Mouse (Mus musculus) monocyte, adult 5-6 weeks (primary cell): ENCODE measurements around the gene Tmem151b. TPM values are rescaled to one million over a fixed set of nuclear protein-coding genes. Genes with fewer than 3 reads are reported as not detected.

Source experiments
- ATAC-seq: fragments of 153-309, 156-312 bp; replicated peaks from 2 replicates; pipeline ENCODE4 v1.8.0; 2017; ENCODE audit warnings: mild to moderate bottlenecking; ENCODE audit not compliant: low TSS enrichment, insufficient number of reproducible peaks, severe bottlenecking, poor library complexity, low FRiP score
- total RNA-seq: library from RNA; stranded (forward); fragments of 200-1000, 200-491, 200-594 nt; gene quantifications from 3 replicates; pipeline ENCODE4 v1.2.3, GENCODE M21; 2017

The Tmem151b gene
- total RNA-seq, 1 experiment from 2014 or later, result not detected

DNA sequence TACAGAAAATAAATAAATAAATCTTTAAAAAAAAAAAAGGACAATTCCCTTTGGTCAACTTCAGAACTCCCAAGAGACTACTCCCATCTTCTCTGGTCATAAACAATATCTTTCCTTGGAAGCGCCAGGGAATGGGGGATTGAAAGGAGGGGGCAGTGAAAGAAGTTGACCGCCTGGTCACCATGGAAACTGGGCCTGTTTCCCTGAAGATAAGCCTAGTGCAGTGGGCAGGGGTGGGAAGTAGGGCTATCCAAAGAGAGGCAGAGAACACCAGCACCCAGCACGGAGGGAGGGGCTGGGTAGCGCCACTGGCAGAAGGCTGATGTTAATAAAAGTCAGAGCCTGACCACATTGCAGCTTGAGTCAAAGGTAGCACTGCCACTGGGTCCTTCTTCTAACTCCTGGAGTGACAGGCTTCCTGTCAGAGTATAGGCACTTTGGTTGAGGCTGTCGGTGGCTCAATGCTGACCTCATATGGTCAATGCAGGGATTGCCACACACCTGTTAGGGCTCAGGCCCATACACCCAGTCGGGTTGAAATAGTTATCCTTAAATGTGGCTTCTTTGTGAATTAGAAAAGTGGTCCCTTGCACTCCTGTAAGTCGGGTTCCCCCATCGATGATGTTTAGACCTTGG lies 2.5 kb upstream of the Tmem151b start:
- ATAC-seq, result peak; percentile 70

GRCm38 (mm10) chr17:45551249-45551796 lies 1.8 kb upstream of the Tmem151b start:
- ATAC-seq, result no peak

GRCm38 (mm10) chr17:45550253-45550652 lies 776 bp upstream of the Tmem151b start:
- no peak for ATAC-seq

DNA sequence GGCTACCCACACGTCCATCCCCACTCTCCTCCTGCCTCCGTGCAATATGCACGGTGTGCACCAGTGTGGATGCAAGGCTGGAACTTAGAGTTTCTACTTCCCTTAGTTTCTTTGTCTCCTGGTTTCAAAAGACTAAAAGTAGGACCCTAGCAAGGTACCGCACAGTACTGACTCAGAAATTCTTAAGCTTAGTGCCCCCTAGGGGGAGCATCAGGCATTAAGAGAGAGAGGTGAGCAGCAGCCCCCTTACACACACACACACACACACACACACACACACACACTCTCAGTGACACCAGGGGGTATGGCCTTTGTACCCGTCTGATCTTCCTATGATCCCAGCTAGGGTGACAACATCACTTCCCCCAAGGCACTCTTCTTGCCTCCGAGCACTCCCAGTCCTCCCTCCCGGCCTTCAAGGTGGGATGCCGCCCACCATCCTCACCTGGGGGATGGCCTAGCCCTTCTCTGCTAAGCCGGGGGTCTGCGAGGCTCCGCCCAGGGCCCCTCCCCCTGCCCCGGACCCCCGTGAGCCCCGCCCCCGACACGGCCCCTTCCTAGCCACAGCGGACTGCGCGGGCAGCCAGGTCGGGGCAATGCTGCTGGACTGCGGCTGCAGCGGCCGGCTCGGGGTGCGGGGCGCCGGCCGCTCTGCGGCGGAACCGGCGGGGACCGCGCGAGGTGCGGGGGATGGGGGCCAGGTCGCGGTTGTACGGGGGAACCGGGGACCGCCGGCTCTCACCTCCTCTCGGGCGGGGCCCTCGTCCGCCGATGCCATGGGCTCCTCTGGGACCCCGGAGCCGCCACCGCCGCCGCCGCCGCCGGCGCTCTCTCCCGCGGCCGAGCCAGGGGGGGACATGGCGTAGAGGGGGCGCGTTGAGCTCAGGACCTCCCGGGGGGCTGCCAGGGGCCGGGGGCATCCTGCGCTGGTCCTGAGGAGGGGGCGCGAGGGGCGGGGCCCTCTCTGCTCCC lies 650 bp downstream of the Tmem151b start:
- no peak for ATAC-seq

GRCm38 (mm10) chr17:45547461-45548190 lies 1.9 kb downstream of the Tmem151b start:
- no peak for ATAC-seq

DNA sequence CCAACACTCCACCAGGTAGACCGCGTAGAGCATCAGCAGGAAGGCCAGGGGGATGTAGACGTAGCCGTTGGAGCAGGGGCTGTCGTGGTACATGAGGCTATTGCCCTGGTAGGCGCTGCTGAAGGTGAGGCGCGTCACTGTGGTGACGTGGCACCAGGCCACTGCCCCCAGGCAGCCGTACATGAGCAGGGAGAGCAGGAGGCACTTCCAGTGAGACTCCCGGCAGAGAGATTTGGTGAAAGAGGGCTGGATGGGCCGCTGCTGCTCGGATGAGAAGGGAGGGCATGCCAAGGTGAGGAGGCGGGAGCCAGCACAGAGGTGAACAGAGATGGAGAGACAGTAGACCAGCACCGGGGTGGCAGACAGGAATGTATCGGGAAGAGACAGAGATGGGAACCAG lies 2.5 kb downstream of the Tmem151b start:
- ATAC-seq, result no peak

GRCm38 (mm10) chr17:45545278-45545961 lies 4.1 kb downstream of the Tmem151b start:
- ATAC-seq, result no peak

DNA sequence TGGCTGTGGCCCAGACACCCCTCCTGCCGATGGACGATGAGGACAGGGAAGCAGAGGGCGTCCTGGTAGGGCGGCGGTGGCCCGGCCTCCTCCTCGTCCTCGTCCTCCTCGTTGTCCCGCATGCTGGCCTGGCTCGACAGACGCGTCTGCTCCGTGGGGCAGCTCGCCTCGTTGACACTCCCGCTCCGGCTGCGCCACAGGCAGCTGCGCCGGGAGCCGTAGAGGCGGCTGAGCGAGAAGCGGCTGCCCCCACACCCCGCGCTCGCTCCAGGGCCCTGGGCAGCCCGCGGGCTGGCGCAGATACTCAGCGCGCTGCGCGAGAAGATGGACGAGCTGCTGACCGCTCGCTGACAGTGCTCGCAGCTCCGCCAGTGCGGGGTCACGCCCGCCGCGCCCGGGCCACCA lies 4.6 kb downstream of the Tmem151b start:
- ATAC-seq, result no peak

DNA sequence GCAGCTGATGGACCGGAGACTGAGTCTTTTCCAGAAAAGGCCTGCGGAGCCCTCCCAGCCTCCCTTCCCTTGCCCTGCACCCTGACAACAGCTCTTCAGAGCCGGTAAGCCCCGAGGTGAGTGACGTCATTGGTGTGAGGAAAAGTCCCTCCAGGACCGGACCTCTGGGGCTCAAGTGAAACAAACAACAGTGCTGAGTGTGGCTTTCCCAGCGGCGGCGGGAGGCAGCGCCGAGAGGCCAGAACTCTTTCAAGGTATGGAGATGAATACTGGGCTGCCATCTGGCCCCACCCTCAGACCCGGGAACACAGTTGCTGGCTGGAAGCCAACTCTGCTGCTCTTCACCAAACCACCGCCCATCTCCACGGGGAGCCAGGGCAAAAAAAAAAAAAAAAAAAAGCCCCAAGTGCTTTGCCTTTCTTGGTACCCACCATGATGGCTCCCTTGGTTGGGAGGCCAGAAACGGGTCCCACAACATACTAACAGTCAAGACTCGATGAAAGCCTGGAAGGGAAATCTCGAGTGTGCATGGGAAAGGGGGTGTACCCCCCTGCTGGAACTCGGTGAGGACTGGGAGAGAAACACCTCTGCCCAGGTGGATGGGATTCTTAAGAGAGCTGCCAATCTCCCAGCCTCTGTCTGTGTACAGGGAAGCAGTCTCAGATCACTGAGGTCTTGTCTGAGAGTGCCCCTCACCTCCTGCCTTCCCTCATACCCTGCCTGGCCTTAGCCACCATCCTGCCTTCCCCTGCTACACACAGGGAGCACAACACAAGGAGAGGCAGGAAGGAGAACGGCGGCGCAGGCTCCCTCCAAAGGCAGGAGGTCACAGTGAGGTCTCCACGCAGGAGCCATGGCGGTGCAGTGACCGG lies 5.2 kb downstream of the Tmem151b start:
- no peak for ATAC-seq

DNA sequence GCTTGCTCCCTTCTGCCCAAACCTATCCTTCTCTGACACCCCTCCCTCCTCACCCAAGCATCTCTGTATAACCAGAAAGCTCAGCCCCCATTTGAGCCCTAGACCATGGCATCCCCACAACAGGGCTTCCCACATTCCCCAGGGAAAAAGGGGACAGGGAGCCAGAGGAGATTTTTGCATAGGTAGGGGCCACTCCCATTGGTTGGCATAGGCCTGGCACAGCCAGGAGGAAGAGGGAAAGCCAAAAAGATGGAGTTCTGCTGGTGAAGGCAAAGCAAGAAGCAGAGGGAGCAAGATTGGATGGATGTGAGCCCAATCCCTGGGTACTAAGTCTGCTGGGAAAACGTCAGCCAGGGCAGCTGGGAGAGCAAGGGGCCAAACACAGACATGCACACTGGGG lies 6.4 kb downstream of the Tmem151b start:
- no peak for ATAC-seq

DNA sequence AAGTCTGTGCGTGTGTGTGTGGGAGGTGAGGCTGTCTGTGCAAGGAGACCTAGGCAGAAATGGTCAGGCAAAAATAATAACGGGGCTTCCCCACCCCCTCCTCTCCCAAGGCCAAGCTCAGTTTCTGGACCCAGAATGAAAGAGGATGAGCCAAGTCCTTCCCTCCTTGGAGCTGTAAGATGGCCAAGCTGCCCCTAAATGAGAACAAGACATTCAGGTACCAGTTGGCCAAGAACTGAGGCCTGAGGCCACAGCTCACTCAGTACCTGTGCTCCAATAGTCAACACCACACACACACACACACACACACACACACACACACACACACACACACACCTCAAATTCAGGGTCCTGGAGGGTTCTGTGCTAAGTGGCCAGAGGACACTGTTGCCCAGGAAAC lies 6.8 kb downstream of the Tmem151b start:
- no peak for ATAC-seq

DNA sequence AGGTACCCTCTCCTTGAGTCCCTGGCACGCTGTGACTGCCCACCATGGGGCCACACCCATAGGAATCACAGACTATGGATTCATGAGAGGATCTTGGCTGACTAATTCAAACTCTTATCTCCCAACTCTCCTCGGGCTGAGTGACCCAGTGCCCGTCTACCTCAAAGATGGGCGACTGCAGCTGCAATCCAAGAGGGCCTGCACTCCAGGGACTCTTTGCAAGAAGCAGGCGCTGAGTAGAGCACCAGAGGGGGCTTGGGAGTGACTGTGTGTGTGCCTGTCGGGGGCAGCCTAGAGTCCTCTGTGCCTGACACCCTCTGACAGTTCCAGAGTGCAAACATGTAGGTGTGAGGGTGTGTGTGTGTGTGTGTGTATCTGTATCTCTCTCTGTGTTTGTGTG lies 7.3 kb downstream of the Tmem151b start:
- ATAC-seq, result no peak

GRCm38 (mm10) chr17:45539664-45540063 lies 9.8 kb downstream of the Tmem151b start:
- no peak for ATAC-seq

- ATAC-seq, result no peak
Measured at GRCm38 (mm10) chr17:45538394-45538793, 11.1 kb downstream of the Tmem151b start.

GRCm38 (mm10) chr17:45536264-45536663 lies 13.2 kb downstream of the Tmem151b start:
- no peak for ATAC-seq

- ATAC-seq, result no peak
Measured at GRCm38 (mm10) chr17:45532896-45533295, 16.6 kb downstream of the Tmem151b start.

DNA sequence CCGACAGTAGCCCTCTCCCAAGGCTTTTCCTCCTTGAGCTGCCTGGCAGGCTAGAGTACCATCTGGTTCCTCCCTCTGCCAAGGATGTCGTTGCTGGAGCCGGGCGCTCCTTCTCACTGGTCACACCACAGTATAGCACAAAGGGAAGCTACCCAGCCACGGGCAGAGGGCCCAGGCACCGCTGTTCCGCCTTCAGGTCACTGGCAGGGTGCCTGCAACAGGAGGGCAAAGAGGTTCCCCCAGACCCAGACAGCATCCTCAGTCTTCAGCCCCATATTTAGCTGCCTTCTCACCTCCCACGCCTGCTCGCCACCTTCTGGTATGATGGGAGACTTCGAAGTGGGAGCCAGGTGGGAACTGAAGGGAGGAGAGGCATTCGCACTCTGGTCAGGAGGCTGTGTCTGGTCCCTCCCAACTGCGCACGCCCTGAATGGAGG lies 19.1 kb downstream of the Tmem151b start:
- ATAC-seq, result no peak

DNA sequence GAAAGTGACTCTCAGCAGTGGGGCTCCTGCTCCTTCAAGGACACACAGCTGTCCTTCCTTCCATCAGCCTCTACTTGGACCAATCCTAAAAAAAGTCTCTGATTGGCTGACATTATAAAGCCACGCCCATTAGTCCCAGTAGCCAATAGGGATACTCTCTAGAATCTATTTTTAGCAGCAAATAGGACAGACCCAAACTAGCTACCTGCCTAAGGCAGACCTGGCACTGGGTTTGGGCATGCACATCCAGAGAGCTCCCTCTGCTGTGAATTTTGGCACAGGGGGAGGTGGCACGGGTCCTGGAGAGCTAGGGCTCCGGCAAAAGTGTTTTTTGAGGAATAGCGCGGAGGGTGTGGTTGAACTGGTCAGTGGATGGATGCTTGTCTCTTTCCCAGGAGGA lies 22.9 kb downstream of the Tmem151b start:
- ATAC-seq, result no peak
